Mouse (Mus musculus) hindbrain, embryonic 14.5 days (tissue): ENCODE data around the gene C1qtnf7. TPM values are rescaled to one million over a fixed set of nuclear protein-coding genes. Genes with fewer than 3 reads are reported as not detected.

Source experiments
- ATAC-seq: fragments of 200-750 bp; cut with Nextera tagmentation; 2 replicates; pipeline ENCODE4 v1.8.0; 2017; ENCODE audit warnings: moderate number of reproducible peaks, mild to moderate bottlenecking, moderate TSS enrichment, moderate library complexity; ENCODE audit not compliant: low FRiP score
- DNase-seq: peaks from one replicate; pipeline ENCODE4 v3.0.0-alpha.2; 2015; ENCODE audit warnings: low spot score
- H3K27ac ChIP-seq: fragments of 300-500 bp; sonication (generic); 2 replicates; pipeline ENCODE4 v1.5.1; 2014; ENCODE audit warnings: mild to moderate bottlenecking, moderate library complexity
- H3K27me3 ChIP-seq: fragments of 300-500 bp; sonication (generic); 2 replicates; pipeline ENCODE4 v1.6.1; 2014; ENCODE audit warnings: mild to moderate bottlenecking, low read length, mixed read lengths; ENCODE audit not compliant: control insufficient read depth, insufficient read depth
- H3K36me3 ChIP-seq: fragments of 300-500 bp; sonication (generic); replicated peaks from 2 replicates; pipeline ENCODE4 v1.6.1; 2014; ENCODE audit not compliant: control insufficient read depth, insufficient read depth
- H3K4me1 ChIP-seq: fragments of 300-500 bp; sonication (generic); replicated peaks from 2 replicates; pipeline ENCODE4 v1.6.1; 2014; ENCODE audit warnings: antibody characterized with exemption, low read length, mixed read lengths; ENCODE audit not compliant: control insufficient read depth, insufficient read depth
- H3K4me2 ChIP-seq: fragments of 300-500 bp; sonication (generic); replicated peaks from 2 replicates; pipeline ENCODE4 v1.6.1; 2014; ENCODE audit warnings: mild to moderate bottlenecking, moderate library complexity
- H3K4me3 ChIP-seq: fragments of 300-500 bp; sonication (generic); replicated peaks from 2 replicates; pipeline ENCODE4 v1.5.1; 2014; ENCODE audit warnings: mild to moderate bottlenecking, low read length
- H3K9ac ChIP-seq: fragments of 300-500 bp; sonication (generic); 2 replicates; pipeline ENCODE4 v1.6.1; 2014
- H3K9me3 ChIP-seq: fragments of 300-500 bp; sonication (generic); 2 replicates; pipeline ENCODE4 v1.6.1; 2016; ENCODE audit warnings: low read length; ENCODE audit not compliant: control insufficient read depth
- WGBS: fragments of 180-500 bp; shearing (Covaris S2); extraction: QIAGEN DNeasy Blood & Tissue Kit; methylation state at CpG from one replicate; pipeline ENCODE4 v1.1.7; 2014; 5-methylcytosine and 5-hydroxymethylcytosine counted together
- polyA plus RNA-seq: library from polyadenylated mRNA; unstranded; fragments of >200 nt; fragmentation: Nextera tagmentation; extraction: Ambion mirVana; gene quantifications from 2 replicates; pipeline ENCODE4 v1.2.1, GENCODE M21; 2014

Gene C1qtnf7
- polyA plus RNA-seq, 1 experiment from 2014 or later: 1.7 TPM

GRCm38 (mm10) chr5:43625407-43625806 is 110.1 kb downstream of the C1qtnf7 start:
- WGBS: 82% methylated on average over 4 of the region's 4 CpGs
- H3K27me3 ChIP-seq: no peaks in the 10 kb centered on the region
- H3K9me3 ChIP-seq: no peaks in the 10 kb centered on the region
- no peaks in the 10 kb centered on the region; the same call in 1 of the 2 replicates for H3K4me1 ChIP-seq
- no peak overlapping the region for H3K4me2 ChIP-seq
- no peak for ATAC-seq
- DNase-seq: no peak
- H3K4me3 ChIP-seq: no peak overlapping the region
- H3K9ac ChIP-seq: no peak overlapping the region
- no peak overlapping the region for H3K27ac ChIP-seq
- no peaks in the 10 kb centered on the region for H3K36me3 ChIP-seq

- H3K4me2 ChIP-seq: no peak overlapping the region
- H3K9ac ChIP-seq: no peak overlapping the region
- H3K4me1 ChIP-seq: no peaks in the 10 kb centered on the region
- 0 out of 2 replicates have a peak, but pooled peaks have one; percentile 21 for ATAC-seq
- no peaks in the 10 kb centered on the region for H3K9me3 ChIP-seq
- H3K27me3 ChIP-seq: no peaks in the 10 kb centered on the region
- H3K27ac ChIP-seq: no peak overlapping the region
- no peaks in the 10 kb centered on the region for H3K36me3 ChIP-seq
- H3K4me3 ChIP-seq: no peak overlapping the region
- WGBS: 88% methylated on average over 5 of the region's 5 CpGs
- DNase-seq: no peak
These were observed 118.8 kb downstream of the C1qtnf7 start for GRCm38 (mm10) chr5:43634071-43634601.

- Histone ChIP-seq H3K27ac (no peak overlapping the region), H3K4me1 (no peaks in the 10 kb centered on the region), H3K9ac (no peak overlapping the region), H3K36me3 (no peaks in the 10 kb centered on the region), H3K4me2 (no peak overlapping the region), H3K27me3 (no peaks in the 10 kb centered on the region), H3K9me3 (no peaks in the 10 kb centered on the region), H3K4me3 (no peak overlapping the region)
- peak; percentile 65; the same call in 1 of the 2 replicates for ATAC-seq
- peak; percentile 79 for DNase-seq
- WGBS: 34% methylated on average over 9 of the region's 9 CpGs
These were observed 119.3 kb downstream of the C1qtnf7 start for GRCm38 (mm10) chr5:43634602-43635081.

GRCm38 (mm10) chr5:43645020-43645419 is 129.7 kb downstream of the C1qtnf7 start:
- DNase-seq (no peak), ATAC-seq (no peak)
- 54% methylated on average over 4 of the region's 4 CpGs for WGBS
- Histone ChIP-seq H3K4me2 (no peak overlapping the region), H3K27ac (no peak overlapping the region), H3K36me3 (no peaks in the 10 kb centered on the region), H3K4me1 (no peaks in the 10 kb centered on the region), H3K9me3 (no peaks in the 10 kb centered on the region), H3K9ac (no peak overlapping the region), H3K27me3 (no peaks in the 10 kb centered on the region), H3K4me3 (no peak overlapping the region)

GRCm38 (mm10) chr5:43647098-43647774 is 131.9 kb downstream of the C1qtnf7 start:
- no peak overlapping the region for H3K9ac ChIP-seq
- DNase-seq: no peak
- H3K4me3 ChIP-seq: no peak overlapping the region
- no peak overlapping the region for H3K27ac ChIP-seq
- H3K4me2 ChIP-seq: no peak overlapping the region
- no peaks in the 10 kb centered on the region for H3K27me3 ChIP-seq
- no peaks in the 10 kb centered on the region for H3K9me3 ChIP-seq
- WGBS: 85% methylated on average over 12 of the region's 12 CpGs
- H3K36me3 ChIP-seq: no peaks in the 10 kb centered on the region
- ATAC-seq: no peak
- H3K4me1 ChIP-seq: no peaks in the 10 kb centered on the region

- ATAC-seq (no peak), DNase-seq (no peak)
- peak overlapping the region; percentile 54; the same call in 1 of the 2 replicates for H3K9ac ChIP-seq
- H3K9me3 ChIP-seq: no peaks in the 10 kb centered on the region
- no peaks in the 10 kb centered on the region for H3K27me3 ChIP-seq
- peaks cover 24% of the 10 kb centered on the region for H3K4me1 ChIP-seq
- H3K27ac ChIP-seq: peak overlapping the region; percentile 83
- H3K36me3 ChIP-seq: no peaks in the 10 kb centered on the region
- WGBS: 87% methylated on average over 3 of the region's 3 CpGs
- peak overlapping the region; percentile 60 for H3K4me2 ChIP-seq
- no peak overlapping the region; the same call in 1 of the 2 replicates for H3K4me3 ChIP-seq
These were observed 146.2 kb downstream of the C1qtnf7 start for GRCm38 (mm10) chr5:43661498-43661897.

- Histone ChIP-seq H3K27ac (peak within 1 kb of the TSS; percentile 83), H3K9ac (peak within 1 kb of the TSS; percentile 54), H3K4me3 (peak within 1 kb of the TSS; percentile 38), H3K27me3 (0 out of 2 replicates have a peak, but pooled peaks cover 2% of the 10 kb centered on the region), H3K9me3 (no peaks in the 10 kb centered on the region), H3K36me3 (no peaks in the 10 kb centered on the region), H3K4me2 (peak within 1 kb of the TSS; percentile 60), H3K4me1 (peaks cover 24% of the 10 kb centered on the region)
- WGBS: 5% methylated on average over 19 of the region's 19 CpGs
- ATAC-seq: peak; percentile 87
- peak; percentile 69 for DNase-seq
These were observed 146.9 kb downstream of the C1qtnf7 start, which contains the start of gene Cc2d2a for GRCm38 (mm10) chr5:43661997-43662961. Gene Cc2d2a, plus strand, starts transcription at chr5:43662346.

GRCm38 (mm10) chr5:43663531-43663930 is 148.2 kb downstream of the C1qtnf7 start:
- Histone ChIP-seq H3K27me3 (0 out of 2 replicates have a peak, but pooled peaks cover 2% of the 10 kb centered on the region), H3K4me3 (peak overlapping the region; percentile 38; the same call in 1 of the 2 replicates)
- ATAC-seq: no peak

More at GRCm38 (mm10) chr5:43663531-43663930, 148.2 kb downstream of the C1qtnf7 start:
- Histone ChIP-seq H3K27ac (no peak overlapping the region), H3K36me3 (no peaks in the 10 kb centered on the region), H3K4me2 (peak overlapping the region; percentile 60), H3K9ac (0 out of 2 replicates have a peak overlapping the region, but pooled peaks have one; percentile 26), H3K4me1 (peaks cover 24% of the 10 kb centered on the region), H3K9me3 (no peaks in the 10 kb centered on the region)
- 46% methylated on average over 6 of the region's 6 CpGs for WGBS
- no peak for DNase-seq
